Mouse (Mus musculus): ENCODE measurements around the gene Dyrk4. TPM values are rescaled to one million over a fixed set of nuclear protein-coding genes. Genes with fewer than 3 reads are reported as not detected.

Dyrk4 gene
- total and polyA plus RNA-seq, 3 experiments = 0.08 TPM; not detected in 2

DNA sequence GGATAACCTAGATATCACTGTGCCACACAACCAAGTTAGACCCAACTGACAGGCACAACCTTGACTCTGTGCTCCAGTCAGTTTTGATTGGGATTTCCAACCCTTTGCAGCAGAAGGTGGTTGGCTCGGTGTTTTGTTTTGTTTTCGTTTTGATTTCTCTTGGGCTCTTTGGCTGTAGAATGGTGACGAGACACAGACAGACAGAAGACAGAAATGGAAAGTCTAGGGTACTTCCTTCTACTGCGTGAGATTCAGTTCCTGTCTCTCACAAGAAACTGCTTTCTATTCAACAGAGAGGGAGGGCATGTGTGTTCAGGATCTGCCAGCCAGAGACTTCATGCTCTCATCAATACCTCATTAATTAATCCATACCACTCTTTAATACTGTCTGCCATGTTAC, 10.9 kb downstream of the Dyrk4 start:
- no peak for TF ChIP-seq TCF12 (IDR thresholded peaks at IDR 0.05; ENCODE audit: low read depth, low read length)
- no peak for TF ChIP-seq RAD21 (IDR thresholded peaks at IDR 0.05; ENCODE audit: low read depth, low read length)
- TF ChIP-seq ELF1 (IDR thresholded peaks at IDR 0.05; ENCODE audit: low read depth, low read length) = no peak
- TF ChIP-seq MEF2A (IDR thresholded peaks at IDR 0.05; ENCODE audit: extremely low read depth, insufficient replicate concordance, low read depth, low read length, poor library complexity, severe bottlenecking) = no peak
- no peak for TF ChIP-seq CHD1 (IDR thresholded peaks at IDR 0.05; ENCODE audit: low read depth, low read length)
- TF ChIP-seq JUND (IDR thresholded peaks at IDR 0.05; ENCODE audit: low read depth, low read length) = no peak
- no peak for TF ChIP-seq USF2 (IDR thresholded peaks at IDR 0.05; ENCODE audit: borderline replicate concordance in 1 of 2, insufficient read depth in 1 of 2, low read depth in 1 of 2, low read length in 2 of 2)
- no peak for TF ChIP-seq GABPA (IDR thresholded peaks at IDR 0.05; ENCODE audit: low read depth, low read length)
- no peak for TF ChIP-seq CHD2 (IDR thresholded peaks at IDR 0.05; ENCODE audit: low read length)
- H3K4me1 ChIP-seq (ENCODE audit: control insufficient read depth in 1 of 2, insufficient read depth in 2 of 2, low read length in 2 of 2) = no peaks in the 10 kb centered on the region
- no peaks in the 10 kb centered on the region; a peak in 1 of 4 replicates for H3K27me3 ChIP-seq (ENCODE audit: control insufficient read depth in 1 of 2, insufficient read depth in 2 of 2, low read length in 2 of 2)
- no peaks in the 10 kb centered on the region for H3K79me2 ChIP-seq (ENCODE audit: control insufficient read depth, insufficient read depth, low read length, poor library complexity)
- DNase-seq (ENCODE audit: low read depth, low spot score) = no peak
- no peak overlapping the region for H3K4me3 ChIP-seq (ENCODE audit: control insufficient read depth in 1 of 2, insufficient read depth in 1 of 2, low read depth in 2 of 2, low read length in 2 of 2)
- H3K36me3 ChIP-seq (ENCODE audit: control insufficient read depth in 1 of 2, insufficient read depth in 2 of 2, low read length in 2 of 2) = no peaks in the 10 kb centered on the region
- no peak overlapping the region for H3K9ac ChIP-seq (ENCODE audit: control insufficient read depth, low read depth, low read length, poor library complexity, severe bottlenecking)
- no peaks in the 10 kb centered on the region for H3K9me3 ChIP-seq (replicated peaks; ENCODE audit: insufficient read depth, low read length)
- no peak overlapping the region for H3K27ac ChIP-seq (ENCODE audit: control insufficient read depth, low read depth, low read length)

GRCm38 (mm10) chr6:126907876-126908275, 13.8 kb downstream of the Dyrk4 start:
- Histone ChIP-seq H3K36me3 (ENCODE audit: control insufficient read depth in 1 of 2, insufficient read depth in 2 of 2, low read length in 2 of 2) (no peaks in the 10 kb centered on the region), H3K9me3 (replicated peaks; ENCODE audit: insufficient read depth, low read length) (no peaks in the 10 kb centered on the region), H3K4me3 (ENCODE audit: control insufficient read depth in 1 of 2, insufficient read depth in 1 of 2, low read depth in 2 of 2, low read length in 2 of 2) (no peak overlapping the region), H3K27me3 (ENCODE audit: control insufficient read depth in 1 of 2, insufficient read depth in 2 of 2, low read length in 2 of 2) (no peaks in the 10 kb centered on the region), H3K4me1 (ENCODE audit: control insufficient read depth in 1 of 2, insufficient read depth in 2 of 2, low read length in 2 of 2) (no peaks in the 10 kb centered on the region), H3K9ac (ENCODE audit: control insufficient read depth, low read depth, low read length, poor library complexity, severe bottlenecking) (no peak overlapping the region), H3K79me2 (ENCODE audit: control insufficient read depth, insufficient read depth, low read length, poor library complexity) (no peaks in the 10 kb centered on the region), H3K27ac (ENCODE audit: control insufficient read depth, low read depth, low read length) (no peak overlapping the region)
- TF ChIP-seq MYC (IDR thresholded peaks at IDR 0.05; ENCODE audit: low read depth, low read length) (no peak), UBTF (IDR thresholded peaks at IDR 0.05; ENCODE audit: borderline replicate concordance, insufficient read depth, low read depth, low read length) (no peak), CTCF (IDR thresholded peaks at IDR 0.05 in 2 of 3, conservative IDR thresholded peaks at IDR 0.05 in 1 of 3; ENCODE audit: control insufficient read depth in 1 of 3, insufficient read depth in 1 of 3, low read depth in 2 of 3, low read length in 3 of 3, poor library complexity in 1 of 3, severe bottlenecking in 1 of 3) (no peak), EP300 (IDR thresholded peaks at IDR 0.05; ENCODE audit: low read depth in 1 of 2, low read length in 2 of 2) (no peak), NELFE (IDR thresholded peaks at IDR 0.05; ENCODE audit: low read depth, low read length) (no peak), ETS1 (IDR thresholded peaks at IDR 0.05; ENCODE audit: low read depth, low read length) (no peak), NRF1 (IDR thresholded peaks at IDR 0.05; ENCODE audit: insufficient read depth, low read depth, low read length, poor library complexity, severe bottlenecking) (no peak), KAT2A (conservative IDR thresholded peaks at IDR 0.05; ENCODE audit: low read depth, low read length) (no peak), ZC3H11A (IDR thresholded peaks at IDR 0.05; ENCODE audit: low read depth, low read length) (no peak), CHD2 (IDR thresholded peaks at IDR 0.05; ENCODE audit: low read length) (no peak), USF1 (IDR thresholded peaks at IDR 0.05; ENCODE audit: low read depth, low read length) (no peak), MAZ (IDR thresholded peaks at IDR 0.05; ENCODE audit: low read depth, low read length) (no peak)
- no peak for DNase-seq (ENCODE audit: low read depth, low spot score)
